Mouse (Mus musculus) bone marrow macrophage, adult 2 months (primary cell): ENCODE data around the gene Ces4a.

ENCODE experiments used
- CTCF ChIP-seq: IDR thresholded peaks from 2 replicates; pipeline ENCODE4 v1.5.1; 2012; ENCODE audit warnings: low read depth, mild to moderate bottlenecking, low read length, moderate library complexity
- POLR2A ChIP-seq: IDR thresholded peaks from 2 replicates; pipeline ENCODE4 v1.6.1; 2012; ENCODE audit warnings: mild to moderate bottlenecking, low read depth, low read length, borderline replicate concordance

DNA sequence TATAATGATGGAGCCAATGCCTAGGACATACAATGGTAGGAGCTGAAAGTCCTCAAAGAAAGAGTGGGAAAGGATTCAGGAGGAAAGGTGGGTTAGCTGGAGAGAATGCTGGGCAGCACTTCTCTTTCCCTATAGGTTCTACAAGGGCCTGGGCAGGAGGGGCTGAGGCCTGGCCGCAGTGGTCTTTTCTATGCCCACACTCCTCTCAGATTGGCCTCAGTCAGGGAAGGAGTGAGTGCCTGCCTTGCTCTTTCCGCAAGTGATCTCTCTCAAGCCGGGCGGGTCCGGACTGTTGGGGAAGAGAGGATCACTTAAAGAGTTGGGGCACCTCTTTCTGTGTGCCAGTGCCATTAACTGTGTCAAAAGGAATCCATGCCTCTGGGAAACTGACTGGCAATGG is 22.7 kb downstream of the Ces4a start:
- TF ChIP-seq CTCF (no peak), POLR2A (no peak)
